Mouse (Mus musculus) liver, adult 2 months (tissue): Measurements from ENCODE around the gene Peg10.

Experiments used
- CTCF ChIP-seq: fragments of 200-500 bp; IDR thresholded peaks from 2 replicates; pipeline ENCODE4 v1.5.1; 2011; ENCODE audit warnings: low read depth, low read length, control low read depth
- POLR2A ChIP-seq: fragments of 200-500 bp; IDR thresholded peaks from 2 replicates; pipeline ENCODE4 v1.6.1; 2011; ENCODE audit warnings: low read length, control low read depth; ENCODE audit not compliant: insufficient read depth; ENCODE audit errors: extremely low read depth

GRCm38 (mm10) chr6:4799359-4799758, 52.3 kb downstream of the Peg10 start:
- no peak for TF ChIP-seq POLR2A
- no peak for TF ChIP-seq CTCF
